Mouse (Mus musculus): Measurements from ENCODE around the gene Anxa11. TPM values are rescaled to one million over a fixed set of nuclear protein-coding genes. Genes with fewer than 3 reads are reported as not detected.

Anxa11 gene
- polyA plus RNA-seq, 1 experiment, result 113 TPM

- peaks cover 42% of the 10 kb centered on the region for H3K4me1 ChIP-seq (replicated peaks; ENCODE audit: control insufficient read depth, insufficient read depth, low read length)
- H3K4me3 ChIP-seq (ENCODE audit: control insufficient read depth, insufficient read depth, low read length), result no peak overlapping the region
- no peaks in the 10 kb centered on the region for H3K36me3 ChIP-seq (ENCODE audit: control insufficient read depth, insufficient read depth, low read length)
- H3K27ac ChIP-seq (ENCODE audit: control insufficient read depth, insufficient read depth, low read length), result no peak overlapping the region
- no peak for DNase-seq
- WGBS, result 94% methylated on average over 6 of the region's 6 CpGs
- no peak for TF ChIP-seq POLR2A (IDR thresholded peaks at IDR 0.05; ENCODE audit: control insufficient read depth, extremely low read depth, insufficient read depth, low read length, poor library complexity)
- no peak for TF ChIP-seq CTCF (IDR thresholded peaks at IDR 0.05; ENCODE audit: borderline replicate concordance, control insufficient read depth, extremely low read depth, insufficient read depth, low read length, poor library complexity)
- H3K27me3 ChIP-seq (ENCODE audit: control insufficient read depth, insufficient read depth, low read length), result no peaks in the 10 kb centered on the region
These were observed 11.3 kb downstream of the Anxa11 start for GRCm38 (mm10) chr14:25853295-25853694.

GRCm38 (mm10) chr14:25853717-25854452 lies 11.9 kb downstream of the Anxa11 start:
- no peak for TF ChIP-seq CTCF (IDR thresholded peaks at IDR 0.05; ENCODE audit: borderline replicate concordance, control insufficient read depth, extremely low read depth, insufficient read depth, low read length, poor library complexity)
- TF ChIP-seq POLR2A (IDR thresholded peaks at IDR 0.05; ENCODE audit: control insufficient read depth, extremely low read depth, insufficient read depth, low read length, poor library complexity), result no peak
- no peak overlapping the region for H3K27ac ChIP-seq (ENCODE audit: control insufficient read depth, insufficient read depth, low read length)
- H3K4me3 ChIP-seq (ENCODE audit: control insufficient read depth, insufficient read depth, low read length), result no peak overlapping the region
- no peaks in the 10 kb centered on the region for H3K27me3 ChIP-seq (ENCODE audit: control insufficient read depth, insufficient read depth, low read length)
- H3K4me1 ChIP-seq (replicated peaks; ENCODE audit: control insufficient read depth, insufficient read depth, low read length), result peaks cover 48% of the 10 kb centered on the region
- DNase-seq, result no peak
- WGBS, result 90% methylated on average over 16 of the region's 16 CpGs
- no peaks in the 10 kb centered on the region for H3K36me3 ChIP-seq (ENCODE audit: control insufficient read depth, insufficient read depth, low read length)

- TF ChIP-seq POLR2A (IDR thresholded peaks at IDR 0.05; ENCODE audit: control insufficient read depth, extremely low read depth, insufficient read depth, low read length, poor library complexity) (no peak), CTCF (IDR thresholded peaks at IDR 0.05; ENCODE audit: borderline replicate concordance, control insufficient read depth, extremely low read depth, insufficient read depth, low read length, poor library complexity) (no peak)
- no peak for DNase-seq
- H3K4me1 ChIP-seq (replicated peaks; ENCODE audit: control insufficient read depth, insufficient read depth, low read length), result peaks cover 48% of the 10 kb centered on the region
- WGBS, result 16% methylated on average over 8 of the region's 8 CpGs
- no peak overlapping the region for H3K4me3 ChIP-seq (ENCODE audit: control insufficient read depth, insufficient read depth, low read length)
- H3K36me3 ChIP-seq (ENCODE audit: control insufficient read depth, insufficient read depth, low read length), result no peaks in the 10 kb centered on the region
- H3K27me3 ChIP-seq (ENCODE audit: control insufficient read depth, insufficient read depth, low read length), result no peaks in the 10 kb centered on the region
- H3K27ac ChIP-seq (ENCODE audit: control insufficient read depth, insufficient read depth, low read length), result no peak overlapping the region
These were observed 13.4 kb downstream of the Anxa11 start for GRCm38 (mm10) chr14:25855241-25855885.

GRCm38 (mm10) chr14:25857168-25857621 lies 15.2 kb downstream of the Anxa11 start:
- no peak for DNase-seq
- H3K4me3 ChIP-seq (ENCODE audit: control insufficient read depth, insufficient read depth, low read length), result no peak overlapping the region
- H3K27me3 ChIP-seq (ENCODE audit: control insufficient read depth, insufficient read depth, low read length), result no peaks in the 10 kb centered on the region
- peaks cover 54% of the 10 kb centered on the region for H3K4me1 ChIP-seq (replicated peaks; ENCODE audit: control insufficient read depth, insufficient read depth, low read length)
- H3K27ac ChIP-seq (ENCODE audit: control insufficient read depth, insufficient read depth, low read length), result no peak overlapping the region; the same call in 1 of the 2 replicates
- TF ChIP-seq POLR2A (IDR thresholded peaks at IDR 0.05; ENCODE audit: control insufficient read depth, extremely low read depth, insufficient read depth, low read length, poor library complexity) (no peak), CTCF (IDR thresholded peaks at IDR 0.05; ENCODE audit: borderline replicate concordance, control insufficient read depth, extremely low read depth, insufficient read depth, low read length, poor library complexity) (no peak)
- 59% methylated on average over 3 of the region's 3 CpGs for WGBS
- no peaks in the 10 kb centered on the region for H3K36me3 ChIP-seq (ENCODE audit: control insufficient read depth, insufficient read depth, low read length)

- TF ChIP-seq POLR2A (IDR thresholded peaks at IDR 0.05; ENCODE audit: control insufficient read depth, extremely low read depth, insufficient read depth, low read length, poor library complexity) (no peak), CTCF (IDR thresholded peaks at IDR 0.05; ENCODE audit: borderline replicate concordance, control insufficient read depth, extremely low read depth, insufficient read depth, low read length, poor library complexity) (no peak)
- H3K4me3 ChIP-seq (ENCODE audit: control insufficient read depth, insufficient read depth, low read length), result no peak overlapping the region
- peaks cover 54% of the 10 kb centered on the region for H3K4me1 ChIP-seq (replicated peaks; ENCODE audit: control insufficient read depth, insufficient read depth, low read length)
- DNase-seq, result peak; percentile 24
- H3K36me3 ChIP-seq (ENCODE audit: control insufficient read depth, insufficient read depth, low read length), result no peaks in the 10 kb centered on the region
- 9% methylated on average over 8 of the region's 8 CpGs for WGBS
- H3K27ac ChIP-seq (ENCODE audit: control insufficient read depth, insufficient read depth, low read length), result peak overlapping the region; percentile 24; the same call in 1 of the 2 replicates
- no peaks in the 10 kb centered on the region for H3K27me3 ChIP-seq (ENCODE audit: control insufficient read depth, insufficient read depth, low read length)
These were observed 16.0 kb downstream of the Anxa11 start for GRCm38 (mm10) chr14:25857940-25858339.

GRCm38 (mm10) chr14:25861771-25862530 lies 20.0 kb downstream of the Anxa11 start:
- Histone ChIP-seq H3K27ac (ENCODE audit: control insufficient read depth, insufficient read depth, low read length) (no peak overlapping the region), H3K4me3 (ENCODE audit: control insufficient read depth, insufficient read depth, low read length) (no peak overlapping the region), H3K36me3 (ENCODE audit: control insufficient read depth, insufficient read depth, low read length) (no peaks in the 10 kb centered on the region), H3K4me1 (replicated peaks; ENCODE audit: control insufficient read depth, insufficient read depth, low read length) (peaks cover 25% of the 10 kb centered on the region), H3K27me3 (ENCODE audit: control insufficient read depth, insufficient read depth, low read length) (no peaks in the 10 kb centered on the region)
- DNase-seq, result no peak
- TF ChIP-seq CTCF (IDR thresholded peaks at IDR 0.05; ENCODE audit: borderline replicate concordance, control insufficient read depth, extremely low read depth, insufficient read depth, low read length, poor library complexity) (no peak), POLR2A (IDR thresholded peaks at IDR 0.05; ENCODE audit: control insufficient read depth, extremely low read depth, insufficient read depth, low read length, poor library complexity) (no peak)
- WGBS, result 46% methylated on average over 13 of the region's 13 CpGs

Data from thymus, adult 2 months (tissue).